Mouse (Mus musculus) forebrain, embryonic 14.5 days (tissue): ENCODE measurements at regions not wholly inside any gene's neighbourhood (a gene's known extent, or its start where the extent isn't known, plus 50 kb on each side); places are given as distances from the start of the nearest gene placed in this dataset.

Experiments
- ATAC-seq: fragments of 200-750 bp; cut with Nextera tagmentation; 2 replicates; pipeline ENCODE4 v1.8.0; 2017; ENCODE audit warnings: mild to moderate bottlenecking, moderate library complexity
- DNase-seq: peaks from one replicate; pipeline ENCODE4 v3.0.0-alpha.2; 2015; ENCODE audit warnings: low spot score
- H3K27ac ChIP-seq: fragments of 300-500 bp; sonication (generic); 2 replicates; pipeline ENCODE4 v1.5.1; 2014; ENCODE audit warnings: low read depth, mild to moderate bottlenecking, control low read depth, low read length, moderate library complexity
- H3K27me3 ChIP-seq: fragments of 300-500 bp; sonication (generic); replicated peaks from 2 replicates; pipeline ENCODE4 v1.6.1; 2014; ENCODE audit warnings: low read length, control low read depth, mixed read lengths; ENCODE audit not compliant: control insufficient read depth, insufficient read depth
- H3K36me3 ChIP-seq: fragments of 300-500 bp; sonication (generic); 2 replicates; pipeline ENCODE4 v1.6.1; 2014; ENCODE audit warnings: low read length, control low read depth; ENCODE audit not compliant: control insufficient read depth, insufficient read depth
- H3K4me1 ChIP-seq: fragments of 300-500 bp; sonication (generic); 2 replicates; pipeline ENCODE4 v1.6.1; 2014; ENCODE audit warnings: antibody characterized with exemption, low read length, control low read depth; ENCODE audit not compliant: control insufficient read depth, insufficient read depth
- H3K4me2 ChIP-seq: fragments of 300-500 bp; sonication (generic); 2 replicates; pipeline ENCODE4 v1.6.1; 2014; ENCODE audit warnings: mild to moderate bottlenecking, control low read depth, low read length
- H3K4me3 ChIP-seq: fragments of 300-500 bp; sonication (generic); 2 replicates; pipeline ENCODE4 v1.5.1; 2014; ENCODE audit warnings: low read depth, low read length, control low read depth
- H3K9ac ChIP-seq: fragments of 300-500 bp; sonication (generic); 2 replicates; pipeline ENCODE4 v1.6.1; 2014; ENCODE audit warnings: mild to moderate bottlenecking, low read length, control low read depth, moderate library complexity
- H3K9me3 ChIP-seq: fragments of 300-500 bp; sonication (generic); replicated peaks from 2 replicates; pipeline ENCODE4 v1.6.1; 2016; ENCODE audit warnings: low read length, control low read depth, mixed read lengths; ENCODE audit not compliant: control insufficient read depth
- WGBS: fragments of 180-500 bp; shearing (Covaris S2); extraction: QIAGEN DNeasy Blood & Tissue Kit; methylation state at CpG from one replicate; pipeline ENCODE4 v1.1.7; 2014; 5-methylcytosine and 5-hydroxymethylcytosine counted together

- peaks cover 18% of the 10 kb centered on the region for H3K4me1 ChIP-seq
- 31% methylated on average over 13 of the region's 13 CpGs for WGBS
- H3K4me3 ChIP-seq, result no peak overlapping the region
- no peak overlapping the region for H3K27ac ChIP-seq
- no peaks in the 10 kb centered on the region for H3K27me3 ChIP-seq
- peak; percentile 16 for DNase-seq
- H3K9ac ChIP-seq, result no peak overlapping the region
- no peak overlapping the region for H3K4me2 ChIP-seq
- no peaks in the 10 kb centered on the region for H3K36me3 ChIP-seq
- ATAC-seq, result no peak
- no peaks in the 10 kb centered on the region for H3K9me3 ChIP-seq
These were observed 273.6 kb upstream of the Prok2 start for GRCm38 (mm10) chr6:99999711-100000365.

GRCm38 (mm10) chr6:99995970-99996956 is 270.1 kb upstream of the Prok2 start:
- Histone ChIP-seq H3K4me1 (peaks cover 22% of the 10 kb centered on the region), H3K27me3 (no peaks in the 10 kb centered on the region), H3K9ac (no peak overlapping the region), H3K4me2 (no peak overlapping the region), H3K9me3 (no peaks in the 10 kb centered on the region), H3K36me3 (no peaks in the 10 kb centered on the region), H3K27ac (no peak overlapping the region), H3K4me3 (no peak overlapping the region)
- ATAC-seq (peak; percentile 65), DNase-seq (peak; percentile 80)
- 20% methylated on average over 15 of the region's 15 CpGs for WGBS

GRCm38 (mm10) chr6:99994026-99994425 is 267.8 kb upstream of the Prok2 start:
- DNase-seq (no peak), ATAC-seq (no peak)
- Histone ChIP-seq H3K27me3 (no peaks in the 10 kb centered on the region), H3K4me3 (no peak overlapping the region), H3K4me2 (no peak overlapping the region), H3K27ac (no peak overlapping the region), H3K4me1 (peaks cover 21% of the 10 kb centered on the region), H3K9ac (no peak overlapping the region), H3K36me3 (no peaks in the 10 kb centered on the region), H3K9me3 (no peaks in the 10 kb centered on the region)
- WGBS, result 52% methylated on average over 3 of the region's 3 CpGs

GRCm38 (mm10) chr6:99991079-99991478 is 264.9 kb upstream of the Prok2 start:
- 20% methylated on average over 7 of the region's 7 CpGs for WGBS

GRCm38 (mm10) chr6:99990604-99991003 is 264.4 kb upstream of the Prok2 start:
- Histone ChIP-seq H3K4me2 (no peak overlapping the region), H3K4me1 (peaks cover 11% of the 10 kb centered on the region), H3K36me3 (no peaks in the 10 kb centered on the region), H3K27ac (no peak overlapping the region), H3K27me3 (peaks cover 4% of the 10 kb centered on the region; the same call in 1 of the 2 replicates), H3K9me3 (no peaks in the 10 kb centered on the region), H3K9ac (no peak overlapping the region), H3K4me3 (no peak overlapping the region)
- DNase-seq (no peak), ATAC-seq (no peak)
- 83% methylated on average over 6 of the region's 6 CpGs for WGBS

More at GRCm38 (mm10) chr6:99991079-99991478, 264.9 kb upstream of the Prok2 start:
- Histone ChIP-seq H3K4me1 (peaks cover 15% of the 10 kb centered on the region), H3K9ac (no peak overlapping the region), H3K36me3 (no peaks in the 10 kb centered on the region), H3K27ac (peak overlapping the region; percentile 28; the same call in 1 of the 2 replicates), H3K27me3 (peaks cover 4% of the 10 kb centered on the region; the same call in 1 of the 2 replicates), H3K4me2 (no peak overlapping the region), H3K4me3 (no peak overlapping the region), H3K9me3 (no peaks in the 10 kb centered on the region)
- DNase-seq, result peak; percentile 91
- ATAC-seq, result peak; percentile 54

GRCm38 (mm10) chr6:99986449-99986848 is 260.3 kb upstream of the Prok2 start:
- Histone ChIP-seq H3K27ac (no peak overlapping the region), H3K4me3 (no peak overlapping the region), H3K9me3 (no peaks in the 10 kb centered on the region), H3K4me1 (peaks cover 19% of the 10 kb centered on the region), H3K4me2 (no peak overlapping the region), H3K36me3 (no peaks in the 10 kb centered on the region), H3K9ac (no peak overlapping the region), H3K27me3 (peaks cover 4% of the 10 kb centered on the region)
- DNase-seq, result no peak
- WGBS, result 81% methylated on average over 3 of the region's 3 CpGs
- no peak for ATAC-seq

GRCm38 (mm10) chr6:99985322-99985721 is 259.1 kb upstream of the Prok2 start:
- DNase-seq (no peak), ATAC-seq (no peak)
- H3K4me1 ChIP-seq, result peaks cover 10% of the 10 kb centered on the region; the same call in 1 of the 2 replicates
- no peak overlapping the region for H3K4me2 ChIP-seq
- H3K27ac ChIP-seq, result no peak overlapping the region
- WGBS, result 24% methylated on average over 5 of the region's 5 CpGs
- H3K27me3 ChIP-seq, result peaks cover 4% of the 10 kb centered on the region
- 0 out of 2 replicates have a peak overlapping the region, but pooled peaks have one; percentile 1 for H3K9ac ChIP-seq
- no peak overlapping the region for H3K4me3 ChIP-seq
- H3K9me3 ChIP-seq, result no peaks in the 10 kb centered on the region
- no peaks in the 10 kb centered on the region for H3K36me3 ChIP-seq

GRCm38 (mm10) chr6:99984856-99985224 is 258.6 kb upstream of the Prok2 start:
- Histone ChIP-seq H3K36me3 (no peaks in the 10 kb centered on the region), H3K9ac (no peak overlapping the region), H3K27me3 (peaks cover 4% of the 10 kb centered on the region), H3K9me3 (no peaks in the 10 kb centered on the region), H3K4me3 (no peak overlapping the region), H3K4me2 (peak overlapping the region; percentile 8; the same call in 1 of the 2 replicates), H3K4me1 (peaks cover 10% of the 10 kb centered on the region; the same call in 1 of the 2 replicates), H3K27ac (0 out of 2 replicates have a peak overlapping the region, but pooled peaks have one; percentile 34)
- peak; percentile 60 for ATAC-seq
- peak; percentile 52 for DNase-seq
- WGBS, result 7% methylated on average over 10 of the region's 10 CpGs
